Mouse (Mus musculus) heart, embryonic 15.5 days (tissue): ENCODE data around the gene Bace1. TPM values are rescaled to one million over a fixed set of nuclear protein-coding genes. Genes with fewer than 3 reads are reported as not detected.

Experiments
- ATAC-seq: fragments of 200-750 bp; cut with Nextera tagmentation; replicated peaks from 2 replicates; pipeline ENCODE4 v1.8.0; 2017; ENCODE audit warnings: low read depth, moderate TSS enrichment; ENCODE audit not compliant: insufficient number of reproducible peaks, insufficient read depth, low FRiP score
- H3K27ac ChIP-seq: fragments of 300-500 bp; sonication (generic); 2 replicates; pipeline ENCODE4 v1.5.1; 2015; ENCODE audit warnings: mild to moderate bottlenecking, inconsistent platforms
- H3K27me3 ChIP-seq: fragments of 300-500 bp; sonication (generic); 2 replicates; pipeline ENCODE4 v1.6.1; 2015; ENCODE audit warnings: inconsistent platforms
- H3K36me3 ChIP-seq: fragments of 300-500 bp; sonication (generic); 2 replicates; pipeline ENCODE4 v1.6.1; 2015; ENCODE audit warnings: mild to moderate bottlenecking, inconsistent platforms
- H3K4me1 ChIP-seq: fragments of 300-500 bp; sonication (generic); replicated peaks from 2 replicates; pipeline ENCODE4 v1.6.1; 2015; ENCODE audit warnings: inconsistent platforms
- H3K4me2 ChIP-seq: fragments of 300-500 bp; sonication (generic); 2 replicates; pipeline ENCODE4 v1.6.1; 2015; ENCODE audit warnings: inconsistent platforms, mild to moderate bottlenecking, moderate library complexity
- H3K4me3 ChIP-seq: fragments of 300-500 bp; sonication (generic); 2 replicates; pipeline ENCODE4 v1.5.1; 2015; ENCODE audit warnings: mild to moderate bottlenecking, inconsistent platforms
- H3K9ac ChIP-seq: fragments of 300-500 bp; sonication (generic); 2 replicates; pipeline ENCODE4 v1.6.1; 2015; ENCODE audit warnings: mild to moderate bottlenecking, inconsistent platforms
- H3K9me3 ChIP-seq: fragments of 300-500 bp; sonication (generic); replicated peaks from 2 replicates; pipeline ENCODE4 v1.6.1; 2016; ENCODE audit warnings: inconsistent platforms
- WGBS: fragments of 180-500 bp; shearing (Covaris S2); methylation state at CpG from one replicate; pipeline ENCODE4 v1.1.7; 2015; ENCODE audit warnings: mixed read lengths; 5-methylcytosine and 5-hydroxymethylcytosine counted together
- polyA plus RNA-seq: library from polyadenylated mRNA; unstranded; fragments of >200 nt; fragmentation: Nextera tagmentation; extraction: Ambion mirVana; gene quantifications from 2 replicates; pipeline ENCODE4 v1.2.1, GENCODE M21; 2015

The Bace1 gene
- 18.2 and 24.5 TPM in 2 replicates for polyA plus RNA-seq

DNA sequence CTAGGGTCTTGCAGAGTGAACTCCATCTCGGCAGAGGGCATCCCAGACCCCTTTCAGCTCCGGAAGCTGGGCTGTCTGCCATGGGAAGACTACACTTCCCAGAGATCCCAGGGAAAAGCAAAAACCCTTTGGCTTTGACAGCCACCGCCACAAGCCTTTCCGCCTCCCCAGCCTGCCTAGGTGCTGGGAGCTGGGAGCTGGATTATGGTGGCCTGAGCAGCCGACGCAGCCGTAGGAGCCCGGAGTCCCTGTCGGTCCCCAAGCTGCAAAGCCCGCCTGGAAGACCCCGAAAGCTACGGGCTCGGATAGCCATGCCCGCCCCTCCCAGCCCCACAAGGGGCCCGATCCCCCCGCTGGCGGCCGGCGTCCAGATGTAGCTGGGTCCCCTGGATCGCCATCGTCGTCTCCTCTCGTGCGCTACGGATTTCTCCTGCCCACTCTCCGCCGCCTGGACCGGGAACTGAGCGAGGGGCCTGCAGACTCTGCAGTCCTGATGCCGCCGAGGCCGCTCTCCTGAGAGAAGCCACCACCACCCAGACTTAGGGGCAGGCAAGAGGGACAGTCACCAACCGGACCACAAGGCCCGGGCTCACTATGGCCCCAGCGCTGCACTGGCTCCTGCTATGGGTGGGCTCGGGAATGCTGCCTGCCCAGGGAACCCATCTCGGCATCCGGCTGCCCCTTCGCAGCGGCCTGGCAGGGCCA is at the start of gene Bace1:
TSS of gene Bace1 (plus strand) at position 147 of the 705 bp plus-strand sequence.
- peak within 1 kb of the TSS; percentile 69 for H3K4me3 ChIP-seq
- peak within 1 kb of the TSS; percentile 64 for H3K27ac ChIP-seq
- peaks cover 29% of the 10 kb centered on the region for H3K4me1 ChIP-seq
- peak within 1 kb of the TSS; percentile 89 for H3K9ac ChIP-seq
- H3K9me3 ChIP-seq, result no peaks in the 10 kb centered on the region
- ATAC-seq, result peak; percentile 74
- 2% methylated on average over 37 of the region's 40 CpGs for WGBS
- H3K4me2 ChIP-seq, result peak within 1 kb of the TSS; percentile 94
- no peaks in the 10 kb centered on the region for H3K27me3 ChIP-seq
- no peaks in the 10 kb centered on the region for H3K36me3 ChIP-seq

DNA sequence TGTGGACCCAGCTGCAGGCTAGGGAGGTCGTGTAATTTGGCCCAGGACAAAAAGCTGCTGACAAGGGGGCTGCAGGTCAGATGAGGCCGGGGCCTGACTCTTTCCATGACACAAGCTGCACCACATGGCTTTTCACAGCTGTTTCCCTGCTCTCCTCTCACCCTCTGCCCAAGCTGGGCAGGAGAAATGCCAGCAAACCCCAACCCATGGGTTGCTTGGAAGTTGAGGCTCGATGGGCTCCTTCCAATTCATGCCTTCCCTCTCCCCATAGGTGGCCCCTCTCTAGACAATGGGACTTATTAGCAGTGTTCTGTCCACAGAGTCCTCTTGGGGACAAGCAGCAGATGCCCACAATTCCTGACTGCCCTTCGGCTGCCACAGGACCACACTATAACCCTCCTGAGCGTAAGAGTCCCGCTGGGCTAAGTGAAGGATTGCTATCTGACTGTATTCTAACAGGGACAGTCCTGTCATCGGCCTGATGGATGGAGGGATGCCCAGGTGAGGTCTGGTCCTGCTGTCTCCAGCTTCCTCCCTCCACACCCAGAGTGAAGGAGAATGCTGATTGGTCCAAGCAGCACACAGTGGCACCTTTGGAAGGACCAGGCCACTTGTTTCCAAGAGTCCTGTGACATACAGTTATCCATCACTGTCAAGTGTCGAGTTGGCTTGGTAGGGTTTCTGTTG is 46.8 kb upstream of the Bace1 start:
- H3K4me3 ChIP-seq, result no peak overlapping the region
- H3K4me2 ChIP-seq, result no peak overlapping the region
- no peaks in the 10 kb centered on the region for H3K9me3 ChIP-seq
- H3K9ac ChIP-seq, result no peak overlapping the region
- H3K27me3 ChIP-seq, result no peaks in the 10 kb centered on the region
- H3K4me1 ChIP-seq, result peaks cover 21% of the 10 kb centered on the region
- no peaks in the 10 kb centered on the region for H3K36me3 ChIP-seq
- WGBS, result 70% methylated on average over 8 of the region's 8 CpGs
- no peak overlapping the region for H3K27ac ChIP-seq
- ATAC-seq, result no peak

DNA sequence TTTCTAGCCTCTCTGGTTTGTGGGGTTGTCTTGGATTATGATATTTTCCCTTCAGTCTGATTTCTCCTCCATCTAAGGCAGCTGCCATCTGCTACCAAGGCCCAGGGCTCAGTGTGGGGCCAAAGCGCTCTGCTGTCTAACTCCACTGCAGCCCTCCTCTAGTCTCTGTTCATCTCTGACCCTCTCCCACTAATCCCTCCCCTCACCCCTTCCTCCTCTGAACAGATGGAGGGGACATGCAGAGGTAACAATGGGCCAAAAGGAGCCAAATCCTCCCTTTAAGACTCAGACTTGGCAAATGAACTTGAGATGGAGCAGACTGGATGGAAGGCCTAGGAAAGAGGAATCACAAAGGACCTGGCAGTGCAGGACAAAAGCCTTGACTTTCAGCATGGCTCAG is 46.1 kb upstream of the Bace1 start:
- no peak for ATAC-seq
- H3K4me2 ChIP-seq, result no peak overlapping the region
- 90% methylated on average over 1 of the region's 1 CpGs for WGBS

DNA sequence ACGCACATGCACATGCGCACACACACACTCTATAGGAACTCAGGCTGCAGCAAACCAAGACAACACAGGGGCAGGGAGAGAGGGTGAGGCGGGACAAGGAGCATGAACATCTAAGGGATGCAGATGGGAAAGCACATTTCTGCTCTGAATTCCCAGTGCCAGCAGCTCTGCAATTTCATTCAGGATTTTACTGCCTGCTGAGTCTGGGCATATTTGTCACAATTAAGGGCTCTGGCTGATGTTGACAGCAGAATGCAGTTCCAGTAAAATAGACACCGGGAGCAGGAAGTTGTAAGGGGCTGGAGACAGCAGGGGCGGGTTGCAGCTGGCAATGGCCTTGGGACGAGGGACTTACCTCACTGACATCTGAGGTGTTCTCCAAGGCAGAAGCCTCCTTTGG is 44.7 kb upstream of the Bace1 start:
- H3K27me3 ChIP-seq, result no peaks in the 10 kb centered on the region
- no peaks in the 10 kb centered on the region for H3K36me3 ChIP-seq
- H3K4me2 ChIP-seq, result no peak overlapping the region
- H3K4me3 ChIP-seq, result no peak overlapping the region
- H3K4me1 ChIP-seq, result peaks cover 7% of the 10 kb centered on the region
- H3K9ac ChIP-seq, result no peak overlapping the region
- H3K27ac ChIP-seq, result no peak overlapping the region
- WGBS, result 86% methylated on average over 6 of the region's 6 CpGs
- no peak for ATAC-seq
- no peaks in the 10 kb centered on the region for H3K9me3 ChIP-seq

More for the DNA sequence above, 46.1 kb upstream of the Bace1 start:
- Histone ChIP-seq H3K4me1 (peaks cover 15% of the 10 kb centered on the region), H3K27ac (no peak overlapping the region), H3K27me3 (no peaks in the 10 kb centered on the region), H3K9ac (no peak overlapping the region), H3K4me3 (no peak overlapping the region), H3K9me3 (no peaks in the 10 kb centered on the region), H3K36me3 (no peaks in the 10 kb centered on the region)

DNA sequence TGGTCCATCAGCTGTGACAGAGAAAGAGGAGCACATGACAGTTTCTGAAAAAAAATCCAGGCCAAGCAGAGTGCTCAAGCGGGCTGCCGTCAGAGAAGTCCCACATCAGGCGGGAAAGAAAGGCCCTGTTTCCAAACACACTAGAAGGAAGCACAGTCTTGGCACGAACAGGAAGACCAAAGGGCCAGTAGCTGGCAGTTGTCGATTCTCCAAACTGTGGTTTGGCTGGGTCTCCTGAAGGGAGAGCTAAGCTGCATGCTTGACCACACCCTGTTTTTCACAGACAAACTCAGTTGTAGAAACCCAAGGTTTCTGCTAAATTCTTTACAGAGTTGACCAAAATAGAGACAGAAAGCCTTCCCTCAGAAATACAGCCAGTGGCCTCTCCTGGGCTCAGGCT is 42.7 kb upstream of the Bace1 start:
- Histone ChIP-seq H3K9me3 (no peaks in the 10 kb centered on the region), H3K27me3 (no peaks in the 10 kb centered on the region), H3K4me3 (no peak overlapping the region), H3K27ac (no peak overlapping the region), H3K4me1 (peaks cover 14% of the 10 kb centered on the region), H3K4me2 (no peak overlapping the region), H3K9ac (no peak overlapping the region), H3K36me3 (no peaks in the 10 kb centered on the region)
- ATAC-seq, result no peak
- WGBS, result 73% methylated on average over 5 of the region's 5 CpGs

DNA sequence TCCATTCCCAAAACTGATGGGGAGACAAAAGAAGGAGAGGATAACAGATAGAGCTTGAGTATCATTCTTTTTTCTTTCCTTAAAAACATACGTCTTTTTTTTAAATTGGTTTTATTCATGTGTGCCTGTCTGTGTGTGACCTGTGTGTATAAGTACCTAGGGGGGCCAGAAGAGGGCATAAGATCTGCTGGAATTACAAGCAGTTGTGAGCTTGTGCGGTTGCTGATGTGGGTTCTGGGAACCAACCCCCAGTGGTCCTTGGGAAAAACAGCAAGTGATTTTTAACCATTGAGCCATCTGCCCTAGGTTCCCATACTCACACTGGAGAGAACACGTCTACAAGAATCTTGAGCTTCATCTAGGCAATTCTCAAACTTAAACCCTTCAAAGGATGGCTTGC is 41.1 kb upstream of the Bace1 start:
- H3K36me3 ChIP-seq, result peaks cover 8% of the 10 kb centered on the region; the same call in 1 of the 2 replicates
- peaks cover 14% of the 10 kb centered on the region for H3K4me1 ChIP-seq
- no peak overlapping the region for H3K4me2 ChIP-seq
- no peaks in the 10 kb centered on the region for H3K9me3 ChIP-seq
- H3K27ac ChIP-seq, result no peak overlapping the region
- no peak for ATAC-seq
- H3K27me3 ChIP-seq, result no peaks in the 10 kb centered on the region
- H3K9ac ChIP-seq, result no peak overlapping the region
- WGBS, result 75% methylated on average over 3 of the region's 3 CpGs
- H3K4me3 ChIP-seq, result no peak overlapping the region

DNA sequence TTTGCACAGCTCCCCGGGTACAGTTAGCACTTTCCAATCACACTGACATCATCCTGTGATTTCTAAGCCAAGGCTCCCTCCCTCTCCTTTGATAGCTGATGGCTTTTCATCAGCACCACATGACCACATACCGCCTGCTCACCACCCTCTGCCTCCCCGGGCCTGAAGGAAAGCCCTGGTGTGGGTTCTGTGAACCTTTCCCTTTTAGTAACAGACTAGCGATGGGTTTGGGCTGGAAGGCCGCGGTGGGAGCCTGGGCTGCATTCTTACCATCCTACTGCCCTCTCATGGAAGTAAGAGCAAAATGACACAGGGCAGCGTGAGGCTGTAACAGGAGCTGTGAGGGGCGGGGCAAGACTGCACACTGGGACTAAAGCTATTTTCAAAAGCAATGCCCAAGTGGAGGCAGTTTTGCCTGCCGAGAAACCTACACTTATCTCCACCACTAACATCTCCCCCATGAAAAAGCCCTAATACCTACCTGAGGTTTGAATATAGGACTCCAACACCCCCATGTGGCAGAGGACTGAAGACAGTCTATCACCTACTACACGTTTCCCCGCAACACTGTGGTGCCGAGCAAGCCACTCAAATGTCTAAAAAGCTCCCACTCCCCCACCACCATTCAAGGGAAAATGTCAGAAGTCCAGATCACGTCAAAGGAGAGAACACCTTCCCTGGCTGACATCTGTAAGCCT is 39.8 kb upstream of the Bace1 start:
- Histone ChIP-seq H3K4me2 (peak overlapping the region; percentile 46), H3K27ac (peak overlapping the region; percentile 48; the same call in 1 of the 2 replicates), H3K4me1 (peaks cover 14% of the 10 kb centered on the region), H3K4me3 (0 out of 2 replicates have a peak overlapping the region, but pooled peaks have one; percentile 13), H3K9me3 (no peaks in the 10 kb centered on the region), H3K36me3 (peaks cover 8% of the 10 kb centered on the region; the same call in 1 of the 2 replicates), H3K9ac (0 out of 2 replicates have a peak overlapping the region, but pooled peaks have one; percentile 12), H3K27me3 (no peaks in the 10 kb centered on the region)
- ATAC-seq, result peak; percentile 71
- 17% methylated on average over 13 of the region's 13 CpGs for WGBS

DNA sequence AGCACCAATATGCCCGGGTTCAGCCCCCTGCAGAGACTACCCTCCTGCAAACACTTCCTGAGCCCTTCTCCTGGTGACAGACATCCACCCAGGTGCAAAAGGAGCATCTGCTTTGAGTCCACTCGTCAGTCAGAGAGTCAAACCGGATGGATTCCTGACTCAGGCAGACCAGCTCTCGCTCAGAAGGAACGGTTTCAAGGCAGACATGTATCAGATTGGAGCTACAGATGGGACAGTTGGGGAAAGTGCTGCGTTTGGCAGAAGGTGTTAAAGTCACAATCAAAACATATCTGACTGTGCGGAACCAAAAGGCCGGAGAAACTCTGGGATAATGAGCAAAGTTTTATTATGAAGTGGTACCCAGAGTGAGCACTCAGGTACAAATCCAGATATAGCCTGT is 39.0 kb upstream of the Bace1 start:
- Histone ChIP-seq H3K27ac (no peak overlapping the region), H3K4me1 (peaks cover 14% of the 10 kb centered on the region), H3K27me3 (no peaks in the 10 kb centered on the region), H3K9ac (0 out of 2 replicates have a peak overlapping the region, but pooled peaks have one; percentile 12), H3K4me2 (no peak overlapping the region), H3K9me3 (no peaks in the 10 kb centered on the region), H3K36me3 (peaks cover 10% of the 10 kb centered on the region; the same call in 1 of the 2 replicates), H3K4me3 (no peak overlapping the region)
- no peak for ATAC-seq
- 68% methylated on average over 8 of the region's 8 CpGs for WGBS

DNA sequence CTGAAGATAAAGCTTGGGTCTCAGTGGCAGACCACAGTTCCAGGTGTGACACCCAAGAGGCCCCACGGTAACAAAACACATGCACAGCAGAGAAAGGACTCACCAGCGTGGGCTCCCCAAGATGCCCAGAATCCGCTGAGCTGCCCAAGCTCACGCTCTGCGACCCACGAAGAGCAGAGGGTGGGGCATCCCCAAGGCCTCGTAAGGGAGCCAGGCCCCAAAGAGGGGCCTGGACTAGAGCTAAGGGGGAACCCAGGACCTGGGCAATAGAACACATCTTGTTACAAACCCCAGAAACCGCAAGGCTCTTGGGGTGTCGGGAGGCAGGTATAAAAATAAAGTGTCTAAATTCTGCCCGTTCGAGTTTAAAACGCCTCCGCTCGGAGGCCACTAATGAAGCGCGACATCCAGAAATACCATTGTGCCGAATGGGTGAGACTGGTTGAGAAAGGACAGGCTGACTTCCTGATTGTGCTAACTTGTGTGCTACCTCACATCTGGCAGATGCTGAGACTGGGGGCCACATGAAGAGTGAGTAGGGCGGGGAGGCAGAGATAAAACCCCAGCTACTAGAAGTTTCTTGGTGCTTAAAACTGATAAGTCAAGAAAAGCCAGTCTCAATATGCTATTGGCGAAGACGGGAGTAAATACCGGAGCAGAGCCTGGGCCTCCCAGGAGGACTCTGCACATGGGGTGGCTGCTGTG is 35.2 kb upstream of the Bace1 start:
- no peak for ATAC-seq
- Histone ChIP-seq H3K4me1 (peaks cover 12% of the 10 kb centered on the region), H3K36me3 (peaks cover 16% of the 10 kb centered on the region; the same call in 1 of the 2 replicates), H3K27ac (no peak overlapping the region), H3K4me2 (no peak overlapping the region), H3K27me3 (no peaks in the 10 kb centered on the region), H3K4me3 (no peak overlapping the region), H3K9ac (no peak overlapping the region), H3K9me3 (no peaks in the 10 kb centered on the region)
- WGBS, result 81% methylated on average over 21 of the region's 21 CpGs

DNA sequence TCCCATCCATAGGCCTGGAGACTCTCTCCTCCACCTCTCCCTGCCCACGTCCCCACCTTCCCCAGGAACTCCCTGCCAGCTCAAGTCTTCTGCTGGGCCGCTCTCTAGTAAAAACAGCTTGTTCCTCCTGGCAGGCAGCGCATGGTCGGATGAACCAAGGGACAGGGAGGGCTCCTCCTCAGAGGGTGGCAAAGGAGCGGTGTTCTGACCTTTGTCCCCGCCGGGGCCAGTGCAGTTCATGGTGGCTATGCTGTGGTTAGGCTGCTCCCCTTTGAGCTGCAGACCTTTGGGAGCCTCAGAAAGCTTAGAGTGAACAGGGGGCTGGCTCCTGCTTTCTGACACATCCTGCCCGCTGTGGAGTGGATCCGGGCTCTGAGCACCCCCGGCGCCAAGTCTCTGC is 31.5 kb upstream of the Bace1 start:
- Histone ChIP-seq H3K4me1 (0 out of 2 replicates have a peak, but pooled peaks cover 4% of the 10 kb centered on the region), H3K27me3 (no peaks in the 10 kb centered on the region), H3K4me3 (no peak overlapping the region), H3K27ac (no peak overlapping the region), H3K9ac (no peak overlapping the region), H3K4me2 (no peak overlapping the region), H3K9me3 (no peaks in the 10 kb centered on the region), H3K36me3 (peaks cover 8% of the 10 kb centered on the region; the same call in 1 of the 2 replicates)
- WGBS, result 94% methylated on average over 11 of the region's 11 CpGs
- no peak for ATAC-seq

DNA sequence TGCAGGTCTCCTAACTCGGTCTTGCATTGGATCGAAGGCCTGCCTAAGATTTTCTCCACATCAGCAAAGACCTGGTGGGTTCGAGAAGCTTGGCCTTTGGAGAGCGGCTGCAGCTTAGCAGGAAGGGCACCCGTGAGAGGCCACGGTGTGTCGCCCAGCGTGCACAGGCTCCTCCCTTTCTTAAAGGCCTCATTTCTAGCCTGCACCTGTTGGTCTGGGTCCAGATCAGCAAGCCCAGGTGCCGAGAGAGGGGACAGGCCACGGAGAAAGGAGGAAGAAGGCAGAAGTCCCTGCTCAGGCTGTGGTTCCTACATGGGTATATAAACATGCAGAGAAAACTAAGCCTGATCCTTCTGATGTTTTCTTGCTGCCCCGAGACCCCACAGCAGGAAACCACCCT is 31.0 kb upstream of the Bace1 start:
- no peak overlapping the region for H3K27ac ChIP-seq
- no peak overlapping the region for H3K4me2 ChIP-seq
- 0 out of 2 replicates have a peak, but pooled peaks cover 4% of the 10 kb centered on the region for H3K4me1 ChIP-seq
- no peak for ATAC-seq
- no peak overlapping the region for H3K9ac ChIP-seq
- no peaks in the 10 kb centered on the region for H3K9me3 ChIP-seq
- no peak overlapping the region for H3K4me3 ChIP-seq
- 88% methylated on average over 11 of the region's 11 CpGs for WGBS
- no peaks in the 10 kb centered on the region for H3K27me3 ChIP-seq
- H3K36me3 ChIP-seq, result peaks cover 8% of the 10 kb centered on the region; the same call in 1 of the 2 replicates
